25 mouse cellular contexts compared by ENCODE assay signal in the genomic region with DNA sequence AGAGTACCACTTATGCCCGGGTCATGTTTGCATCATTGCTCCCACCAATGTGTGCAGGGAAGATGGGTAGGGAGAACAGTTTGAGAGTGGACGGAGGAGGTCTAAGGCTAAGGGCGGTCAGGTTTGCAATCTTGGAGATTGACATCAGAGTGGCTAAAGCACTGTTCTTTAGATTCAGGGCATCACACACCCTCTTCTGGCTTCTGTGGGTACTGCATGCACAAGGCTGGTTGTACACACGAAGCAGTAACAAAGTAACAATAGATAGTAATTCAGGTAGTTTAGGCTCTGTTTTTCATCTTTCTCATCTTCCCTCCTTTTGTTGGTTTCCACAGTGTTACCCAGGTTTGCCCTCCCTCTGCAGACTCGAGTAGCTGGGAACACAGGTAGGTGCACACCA. TPM values are rescaled to one million over a fixed set of nuclear protein-coding genes. Genes with fewer than 3 reads are reported as not detected.
A peak's percentile ranks its signal among the peaks of the same experiment; 100 is the strongest.
DNase-seq lines count a peak whose midpoint lies in the region; ATAC-seq and TF ChIP-seq lines count a peak whose summit lies in the region.
"Had no signal": no experiment of that assay in that cellular context is flagged by ENCODE, and none has a peak within 500 bp of the region (broad histone marks: within the 10 kb centered on the region; RNA-seq: fewer than 3 reads in every experiment).

No protein-coding gene starts in this region.

- no peak overlapping the region for H3K27ac ChIP-seq in layer of hippocampus, adult 2 months
- H3K27ac ChIP-seq in limb, embryonic 13.5 days = peak overlapping the region; percentile 78; the same call in 1 of the 2 replicates
- H3K27ac ChIP-seq: heart, embryonic 13.5 days; hindbrain, embryonic 12.5 days; kidney, postnatal 0 days; midbrain, embryonic 10.5 days had no signal

- H3K27me3 ChIP-seq in limb, embryonic 13.5 days = no peaks in the 10 kb centered on the region
- H3K27me3 ChIP-seq: hindbrain, embryonic 12.5 days; limb, embryonic 15.5 days had no signal

- H3K9me3 ChIP-seq in limb, embryonic 13.5 days = no peaks in the 10 kb centered on the region
- H3K9me3 ChIP-seq: heart, embryonic 13.5 days; limb, embryonic 15.5 days; midbrain, embryonic 10.5 days had no signal

- no peak overlapping the region for H3K9ac ChIP-seq in limb, embryonic 13.5 days
- H3K9ac ChIP-seq: heart, embryonic 13.5 days; hindbrain, embryonic 12.5 days; limb, embryonic 15.5 days had no signal

- TF ChIP-seq CTCF in layer of hippocampus, adult 2 months (conservative IDR thresholded peaks at IDR 0.05) = peak; percentile 49

- DNase-seq in layer of hippocampus, adult 2 months (ENCODE audit: low spot score in 2 of 2) = no peak
- DNase-seq in layer of hippocampus, adult 18-20 months (ENCODE audit: low spot score in 2 of 2) = no peak
- DNase-seq in ES-CJ7 (ENCODE audit: low read depth, low spot score) = peak; percentile 31
- DNase-seq in ZHBTc4 (ENCODE audit: low read depth, low spot score) = peak; percentile 63
- DNase-seq in ovary, adult 18-20 months (ENCODE audit: low spot score) = no peak
- DNase-seq in adrenal gland, postnatal 25 days = no peak
- DNase-seq: adrenal gland, postnatal 36 days; B cell, adult 2 months; cerebellum, adult 11 months; cerebellum, postnatal 10 days; gastrocnemius, postnatal 10 days; heart, adult 11 months; heart, postnatal 14 days; kidney, adult 11 months; lung, adult 18-20 months; lung, postnatal 10 days had no signal

- H3K4me3 ChIP-seq in layer of hippocampus, adult 2 months = no peak overlapping the region
- H3K4me3 ChIP-seq in limb, embryonic 13.5 days = no peak overlapping the region
- H3K4me3 ChIP-seq: heart, embryonic 13.5 days; hindbrain, embryonic 12.5 days; limb, embryonic 15.5 days; midbrain, embryonic 10.5 days had no signal

- H3K4me1 ChIP-seq in limb, embryonic 13.5 days = peaks cover 40% of the 10 kb centered on the region
- H3K4me1 ChIP-seq: heart, embryonic 13.5 days; hindbrain, embryonic 12.5 days; midbrain, embryonic 10.5 days had no signal

- no peaks in the 10 kb centered on the region for H3K36me3 ChIP-seq in limb, embryonic 13.5 days
- H3K36me3 ChIP-seq: heart, embryonic 13.5 days; hindbrain, embryonic 12.5 days; limb, embryonic 15.5 days; midbrain, embryonic 10.5 days had no signal

- no peak overlapping the region for H3K4me2 ChIP-seq in limb, embryonic 13.5 days (replicated peaks)
- H3K4me2 ChIP-seq: heart, embryonic 13.5 days; hindbrain, embryonic 12.5 days; limb, embryonic 15.5 days had no signal

- no peak for ATAC-seq in limb, embryonic 13.5 days (ENCODE audit: low FRiP score, low read depth)

- WGBS in limb, embryonic 13.5 days = 94% methylated on average over 5 of the region's 5 CpGs

RNA-seq across cellular contexts. Expression of a gene that starts 19.2 kb away (rescaled TPM):
- total RNA-seq in layer of hippocampus, adult 2 months (2021) = under 1 TPM; 0.28 to 0.29 TPM
- under 1 TPM; 0.18 to 0.25 TPM for total RNA-seq in layer of hippocampus, adult 18-20 months (2021)
- polyA plus RNA-seq in limb, embryonic 13.5 days (2015; fragmentation: Nextera tagmentation; extraction: Ambion mirVana) = 28.3 and 30.2 TPM in 2 replicates
- not detected in 2 replicates for total RNA-seq in adrenal gland, postnatal 25 days (2021)
- total RNA-seq: adrenal gland, postnatal 36 days; CH12.LX; neutrophil, adult 5-6 weeks had no signal
- polyA plus RNA-seq: large intestine, adult 2 months had no signal

RNA-seq across cellular contexts. Expression of a gene that starts 50.9 kb away (rescaled TPM):
- total RNA-seq in layer of hippocampus, adult 2 months (2021) = 1 to 10 TPM in 1 of 2 experiments, under 1 TPM in 1; 0.97 to 1.0 TPM
- 1 to 10 TPM in 1 of 2 experiments, under 1 TPM in 1; 0.89 to 1.6 TPM for total RNA-seq in layer of hippocampus, adult 18-20 months (2021)
- polyA plus RNA-seq in limb, embryonic 13.5 days (2015; fragmentation: Nextera tagmentation; extraction: Ambion mirVana) = 2.4 and 2.9 TPM in 2 replicates
- 55.3 and 91.2 TPM in 2 replicates for total RNA-seq in adrenal gland, postnatal 25 days (2021)
- total RNA-seq: neutrophil, adult 5-6 weeks had no signal

RNA-seq across cellular contexts. Expression of a gene that starts 58.6 kb away (rescaled TPM):
- total RNA-seq in layer of hippocampus, adult 2 months (2021) = 100 to 1,000 TPM; 111 to 116 TPM
- 100 to 1,000 TPM in 1 of 2 experiments, 10 to 100 TPM in 1; 99.5 to 101 TPM for total RNA-seq in layer of hippocampus, adult 18-20 months (2021)
- polyA plus RNA-seq in limb, embryonic 13.5 days (2015; fragmentation: Nextera tagmentation; extraction: Ambion mirVana) = 12.6 and 12.9 TPM in 2 replicates
- total RNA-seq in adrenal gland, postnatal 25 days (2021) = 85.1 and 147 TPM in 2 replicates

Comparison
In these comparisons a context has a peak if more than half of its experiments do, and no peak if none do; other contexts are left out.
1. DNase-seq: peak in ES-CJ7 (single experiment) and ZHBTc4 (single experiment); none in layer of hippocampus, adult 2 months (0 of 2), layer of hippocampus, adult 18-20 months (0 of 2), ovary, adult 18-20 months (single experiment) and adrenal gland, postnatal 25 days (single experiment).
2. RNA of a gene that starts 50.9 kb away (total RNA-seq): 55.3 to 91.2 TPM in adrenal gland, postnatal 25 days; 0.89 to 1.6 TPM in layer of hippocampus, adult 18-20 months and 0.97 to 1.0 TPM in layer of hippocampus, adult 2 months; every median in the first group is over 10 times any median in the second.